Mouse (Mus musculus) brain, embryonic 14.5 days (tissue): ENCODE data around the gene Pop7.

Experiments used
- CTCF ChIP-seq: fragments of 200-500 bp; IDR thresholded peaks from 2 replicates; pipeline ENCODE4 v1.5.1; 2012; ENCODE audit warnings: inconsistent platforms, mild to moderate bottlenecking, moderate library complexity, borderline replicate concordance; ENCODE audit not compliant: insufficient read depth, insufficient read length; ENCODE audit errors: extremely low read depth
- POLR2A ChIP-seq: fragments of 200-500 bp; IDR thresholded peaks from 2 replicates; pipeline ENCODE4 v1.6.1; 2012; ENCODE audit warnings: mild to moderate bottlenecking, inconsistent platforms, borderline replicate concordance; ENCODE audit not compliant: poor library complexity, insufficient read depth, insufficient read length, severe bottlenecking; ENCODE audit errors: extremely low read depth

GRCm38 (mm10) chr5:137466946-137467345, 35.4 kb downstream of the Pop7 start:
- TF ChIP-seq CTCF (no peak), POLR2A (no peak)
